Comparison of ENCODE assay signal across 38 mouse cellular contexts in genomic region chr2:3357887-3358286, GRCm38 (mm10). TPM values are rescaled to one million over a fixed set of nuclear protein-coding genes. Genes with fewer than 3 reads are reported as not detected.
"Had no signal": no experiment of that assay in that cellular context is flagged by ENCODE, and none has a peak within 500 bp of the region (broad histone marks: within the 10 kb centered on the region; RNA-seq: fewer than 3 reads in every experiment).

No protein-coding gene starts in this region.

- H3K36me3 ChIP-seq: heart, embryonic 13.5 days; heart, embryonic 15.5 days; hindbrain, embryonic 10.5 days; hindbrain, embryonic 12.5 days; intestine, embryonic 15.5 days; kidney, embryonic 15.5 days; limb, embryonic 10.5 days; limb, embryonic 12.5 days; liver, embryonic 13.5 days; liver, embryonic 15.5 days had no signal

- H3K27ac ChIP-seq: heart, adult 2 months; heart, embryonic 13.5 days; heart, embryonic 15.5 days; hindbrain, embryonic 10.5 days; hindbrain, embryonic 12.5 days; hindbrain, embryonic 14.5 days; intestine, embryonic 15.5 days; kidney, embryonic 15.5 days; kidney, postnatal 0 days; left cerebral cortex, adult 2 months; limb, embryonic 10.5 days; limb, embryonic 12.5 days; liver, embryonic 13.5 days; liver, embryonic 15.5 days had no signal

- H3K4me3 ChIP-seq: heart, adult 2 months; heart, embryonic 13.5 days; heart, embryonic 15.5 days; hindbrain, embryonic 10.5 days; hindbrain, embryonic 12.5 days; intestine, embryonic 15.5 days; kidney, embryonic 15.5 days; left cerebral cortex, adult 2 months; limb, embryonic 10.5 days; limb, embryonic 12.5 days; liver, embryonic 13.5 days; liver, embryonic 15.5 days had no signal

- ATAC-seq: hindbrain, embryonic 16.5 days; inflammation-experienced regulatory T-cells, adult 6 months; intestine, embryonic 15.5 days; intestine, postnatal 0 days had no signal

- H3K4me2 ChIP-seq: heart, embryonic 11.5 days; heart, embryonic 13.5 days; heart, embryonic 15.5 days; hindbrain, embryonic 12.5 days; hindbrain, embryonic 14.5 days; intestine, embryonic 15.5 days; kidney, embryonic 15.5 days; limb, embryonic 12.5 days; liver, embryonic 11.5 days; liver, embryonic 13.5 days; liver, embryonic 15.5 days had no signal

- DNase-seq: gastrocnemius, postnatal 14 days; gastrocnemius, postnatal 36 days; heart, adult 2 months; heart, postnatal 14 days; heart, postnatal 36 days; kidney, adult 18-20 months; kidney, adult 9 months; kidney, postnatal 14 days; kidney, postnatal 36 days; liver; liver, embryonic 13.5 days had no signal

- H3K9me3 ChIP-seq: heart, embryonic 13.5 days; heart, embryonic 15.5 days; hindbrain, embryonic 10.5 days; hindbrain, embryonic 12.5 days; intestine, embryonic 15.5 days; kidney, embryonic 15.5 days; limb, embryonic 10.5 days; limb, embryonic 12.5 days; liver, embryonic 13.5 days; liver, embryonic 15.5 days had no signal

- H3K4me1 ChIP-seq: heart, embryonic 13.5 days; heart, embryonic 15.5 days; hindbrain, embryonic 10.5 days; hindbrain, embryonic 12.5 days; intestine, embryonic 15.5 days; kidney, embryonic 15.5 days; limb, embryonic 10.5 days; limb, embryonic 12.5 days; liver, embryonic 13.5 days; liver, embryonic 15.5 days had no signal

- H3K27me3 ChIP-seq: heart, embryonic 15.5 days; hindbrain, embryonic 12.5 days; intestine, embryonic 15.5 days; kidney, embryonic 15.5 days; limb, embryonic 12.5 days; liver, embryonic 13.5 days; liver, embryonic 15.5 days had no signal

- H3K9ac ChIP-seq: heart, embryonic 13.5 days; heart, embryonic 15.5 days; hindbrain, embryonic 12.5 days; hindbrain, embryonic 14.5 days; intestine, embryonic 15.5 days; kidney, embryonic 15.5 days; limb, embryonic 12.5 days; liver, embryonic 13.5 days; liver, embryonic 15.5 days had no signal

RNA-seq across cellular contexts. Expression of gene Acbd7, which starts 21.9 kb away (rescaled TPM):
- total RNA-seq: granulocyte monocyte progenitor cell, adult 5-6 weeks had no signal
- polyA plus RNA-seq: heart, adult 2 months; hindbrain, embryonic 10.5 days; inflammation-experienced regulatory T-cells, adult 6 months; large intestine, adult 2 months; limb, embryonic 10.5 days; limb, embryonic 12.5 days had no signal

RNA-seq across cellular contexts. Expression of gene Olah, which starts 39.1 kb away (rescaled TPM):
- total RNA-seq: gastrocnemius, adult 18-20 months; gastrocnemius, adult 8-10 months; gastrocnemius, postnatal 14 days; gastrocnemius, postnatal 36 days; granulocyte monocyte progenitor cell, adult 5-6 weeks; heart, adult 2 months; heart, postnatal 14 days; heart, postnatal 36 days; layer of hippocampus, adult 18-20 months; layer of hippocampus, postnatal 10 days; layer of hippocampus, postnatal 25 days; left cerebral cortex, adult 2 months; left cerebral cortex, postnatal 14 days; left cerebral cortex, postnatal 36 days had no signal
- polyA plus RNA-seq: heart, adult 2 months; heart, embryonic 11.5 days; heart, embryonic 13.5 days; heart, embryonic 15.5 days; heart, postnatal 0 days; hindbrain, embryonic 10.5 days; hindbrain, embryonic 12.5 days; hindbrain, embryonic 14.5 days; inflammation-experienced regulatory T-cells, adult 6 months; intestine, embryonic 15.5 days; kidney, embryonic 15.5 days; kidney, postnatal 0 days; large intestine, adult 2 months; limb, embryonic 10.5 days; limb, embryonic 12.5 days; liver, embryonic 11.5 days; liver, embryonic 13.5 days; liver, embryonic 15.5 days had no signal
